In genomic region chr12:103355746-103356414, GRCm38 (mm10) we compare ENCODE assay signal across 12 mouse cellular contexts. TPM values are rescaled to one million over a fixed set of nuclear protein-coding genes. Genes with fewer than 3 reads are reported as not detected.
DNase-seq lines count a peak whose midpoint lies in the region; TF ChIP-seq lines count a peak whose summit lies in the region.
"Had no signal": no experiment of that assay in that cellular context is flagged by ENCODE, and none has a peak within 500 bp of the region (broad histone marks: within the 10 kb centered on the region; RNA-seq: fewer than 3 reads in every experiment).

Gene Asb2 (minus strand): TSS chr12:103356001.

- no peak for TF ChIP-seq CTCF in layer of hippocampus, adult 2 months (conservative IDR thresholded peaks at IDR 0.05)
- no peak for TF ChIP-seq CTCF in small intestine, adult 2 months (IDR thresholded peaks at IDR 0.05; ENCODE audit: extremely low read depth, insufficient read length, insufficient replicate concordance, low read depth, low read length)

- H3K4me3 ChIP-seq in layer of hippocampus, adult 2 months: no peak within 1 kb of the TSS
- H3K4me3 ChIP-seq in small intestine, adult 2 months (ENCODE audit: low read depth, low read length): peak within 1 kb of the TSS; percentile 41; the same call in 1 of the 2 replicates
- H3K4me3 ChIP-seq: limb, embryonic 13.5 days had no signal

- H3K27ac ChIP-seq in layer of hippocampus, adult 2 months: peak within 1 kb of the TSS; percentile 3; the same call in 1 of the 2 replicates
- peak within 1 kb of the TSS; percentile 67 for H3K27ac ChIP-seq in small intestine, adult 2 months (ENCODE audit: insufficient read depth, low read depth, low read length)
- H3K27ac ChIP-seq: limb, embryonic 13.5 days had no signal

- no peaks in the 10 kb centered on the region for H3K27me3 ChIP-seq in small intestine, adult 2 months (ENCODE audit: control insufficient read depth, insufficient read depth, low read length)
- H3K27me3 ChIP-seq: limb, embryonic 13.5 days had no signal

- no peak for TF ChIP-seq POLR2A in small intestine, adult 2 months (IDR thresholded peaks at IDR 0.05; ENCODE audit: low read depth, low read length)

- H3K36me3 ChIP-seq in small intestine, adult 2 months (ENCODE audit: control insufficient read depth, insufficient read depth, low read length): no peaks in the 10 kb centered on the region
- H3K36me3 ChIP-seq: limb, embryonic 13.5 days had no signal

- intact Hi-C loops in gastrocnemius, postnatal 14 days (cut with DNase I; ENCODE audit: low total_unique reads): no loop called here
- intact Hi-C loops in heart, postnatal 10 days (cut with DNase I): no loop called here

- 61% methylated on average over 14 of the region's 14 CpGs for WGBS in small intestine, adult 2 months

- DNase-seq in layer of hippocampus, adult 2 months (ENCODE audit: low spot score in 2 of 2): no peak
- DNase-seq in layer of hippocampus, postnatal 10 days (ENCODE audit: low spot score in 2 of 2): no peak
- peak; percentile 65 for DNase-seq in gastrocnemius, postnatal 14 days
- peak; percentile 71 to 74 for DNase-seq in heart, postnatal 10 days
- no peak for DNase-seq in cerebellum, adult 9-10 months
- DNase-seq in urinary bladder, postnatal 36 days (ENCODE audit: low spot score in 2 of 2): no peak
- no peak for DNase-seq in frontal cortex, postnatal 36 days (ENCODE audit: low spot score in 2 of 2)
- DNase-seq: cerebellum, adult 11-12 months; kidney, adult 18-20 months; right cerebral cortex, postnatal 14 days had no signal

- no peaks in the 10 kb centered on the region for H3K4me1 ChIP-seq in small intestine, adult 2 months (ENCODE audit: control insufficient read depth, insufficient read depth, insufficient read length, low read length)
- H3K4me1 ChIP-seq: limb, embryonic 13.5 days had no signal

RNA-seq across cellular contexts. Expression of gene Asb2, which starts in this region (rescaled TPM):
- total RNA-seq in layer of hippocampus, adult 2 months (2021): 1 to 10 TPM; 2.0 to 2.3 TPM
- total RNA-seq in layer of hippocampus, postnatal 10 days (2021): 1 to 10 TPM; 1.8 to 2.6 TPM
- 100 to 1,000 TPM; 113 to 172 TPM for total RNA-seq in gastrocnemius, postnatal 14 days (2021)
- total RNA-seq in heart, postnatal 10 days (2021): 100 to 1,000 TPM; 406 to 430 TPM
- 75.6 and 106 TPM in 2 replicates for polyA plus RNA-seq in small intestine, adult 2 months (2012; rRNA removed)

Comparison
In these comparisons a context has a peak if more than half of its experiments do, and no peak if none do; other contexts are left out.
1. RNA of gene Asb2 (total RNA-seq): 406 to 430 TPM in heart, postnatal 10 days and 113 to 172 TPM in gastrocnemius, postnatal 14 days; 1.8 to 2.6 TPM in layer of hippocampus, postnatal 10 days and 2.0 to 2.3 TPM in layer of hippocampus, adult 2 months; every median in the first group is over 10 times any median in the second.
2. DNase-seq: peak in gastrocnemius, postnatal 14 days (single experiment) and heart, postnatal 10 days (2 of 2); none in layer of hippocampus, adult 2 months (0 of 2), layer of hippocampus, postnatal 10 days (0 of 2), cerebellum, adult 9-10 months (single experiment), urinary bladder, postnatal 36 days (0 of 2) and frontal cortex, postnatal 36 days (0 of 2).